Mouse (Mus musculus): ENCODE results near the gene Nfatc2. TPM values are rescaled to one million over a fixed set of nuclear protein-coding genes. Genes with fewer than 3 reads are reported as not detected.

The Nfatc2 gene
- polyA plus RNA-seq, 1 experiment from 2014 or later, result 2.0 TPM

DNA sequence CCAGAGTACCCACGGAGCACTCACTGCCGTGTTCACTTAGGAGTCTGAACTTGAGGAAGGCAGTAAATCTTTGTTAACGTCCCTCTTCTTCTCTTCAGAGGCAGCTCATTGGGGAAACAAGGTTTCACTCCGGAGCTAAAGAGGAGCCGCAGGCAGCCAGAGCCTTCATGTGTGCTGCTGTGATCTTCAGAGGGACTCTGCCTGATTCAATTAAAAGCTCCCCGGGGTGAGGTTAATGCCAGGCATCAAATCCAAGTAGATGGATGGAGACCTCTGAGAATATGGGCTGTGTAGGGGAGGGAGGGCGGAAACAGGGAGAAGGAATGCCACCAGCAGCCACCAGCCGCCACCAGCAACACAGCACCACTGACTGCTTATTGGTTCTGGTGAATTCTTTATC is 157.3 kb downstream of the Nfatc2 start:
- Histone ChIP-seq H3K36me3 (ENCODE audit: insufficient read depth, low read length) (no peaks in the 10 kb centered on the region), H3K27ac (no peak overlapping the region), H3K27me3 (ENCODE audit: insufficient read depth, low read length) (no peaks in the 10 kb centered on the region), H3K4me2 (ENCODE audit: low read length) (no peak overlapping the region), H3K9ac (ENCODE audit: low read depth, low read length) (no peak overlapping the region), H3K4me1 (replicated peaks; ENCODE audit: insufficient read depth, low read length) (no peaks in the 10 kb centered on the region), H3K9me3 (replicated peaks; ENCODE audit: low read length) (no peaks in the 10 kb centered on the region), H3K4me3 (replicated peaks; ENCODE audit: low read depth, low read length) (no peak overlapping the region)
- ATAC-seq (replicated peaks; ENCODE audit: low FRiP score, low read depth) (no peak), DNase-seq (ENCODE audit: low spot score) (no peak)
- 23% methylated on average over 8 of the region's 8 CpGs for WGBS
- no peak for TF ChIP-seq CTCF (IDR thresholded peaks at IDR 0.05; ENCODE audit: low read depth)

DNA sequence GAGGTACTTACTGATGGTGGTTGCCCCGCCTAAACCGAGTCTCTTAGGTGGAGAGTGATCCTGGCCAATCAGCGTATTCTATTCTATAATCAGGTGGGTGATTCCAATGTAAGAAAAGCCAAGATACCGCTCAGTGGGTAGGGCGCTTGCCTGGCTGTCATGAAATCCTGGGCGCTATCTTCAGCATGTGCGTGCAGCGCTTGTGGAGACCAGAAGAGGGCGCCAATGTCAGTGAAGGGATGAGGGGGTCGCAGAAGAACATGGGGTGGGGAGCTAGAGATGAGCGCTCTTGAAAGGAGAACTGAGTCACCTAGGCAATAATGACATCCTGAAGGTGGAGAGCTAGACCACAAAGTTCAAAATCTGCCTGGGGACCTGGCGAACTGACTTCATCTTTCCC is 160.0 kb downstream of the Nfatc2 start:
- no peaks in the 10 kb centered on the region for H3K27me3 ChIP-seq (ENCODE audit: insufficient read depth, low read length)
- no peak overlapping the region for H3K27ac ChIP-seq
- H3K36me3 ChIP-seq (ENCODE audit: insufficient read depth, low read length), result no peaks in the 10 kb centered on the region
- no peaks in the 10 kb centered on the region for H3K4me1 ChIP-seq (replicated peaks; ENCODE audit: insufficient read depth, low read length)
- TF ChIP-seq CTCF (IDR thresholded peaks at IDR 0.05; ENCODE audit: low read depth), result peak; percentile 27; the same call in 1 of the 2 replicates
- no peaks in the 10 kb centered on the region for H3K9me3 ChIP-seq (replicated peaks; ENCODE audit: low read length)
- no peak for DNase-seq (ENCODE audit: low spot score)
- no peak overlapping the region for H3K4me2 ChIP-seq (ENCODE audit: low read length)
- H3K4me3 ChIP-seq (replicated peaks; ENCODE audit: low read depth, low read length), result no peak overlapping the region
- H3K9ac ChIP-seq (ENCODE audit: low read depth, low read length), result no peak overlapping the region
- 90% methylated on average over 12 of the region's 12 CpGs for WGBS
- no peak for ATAC-seq (replicated peaks; ENCODE audit: low FRiP score, low read depth)

DNA sequence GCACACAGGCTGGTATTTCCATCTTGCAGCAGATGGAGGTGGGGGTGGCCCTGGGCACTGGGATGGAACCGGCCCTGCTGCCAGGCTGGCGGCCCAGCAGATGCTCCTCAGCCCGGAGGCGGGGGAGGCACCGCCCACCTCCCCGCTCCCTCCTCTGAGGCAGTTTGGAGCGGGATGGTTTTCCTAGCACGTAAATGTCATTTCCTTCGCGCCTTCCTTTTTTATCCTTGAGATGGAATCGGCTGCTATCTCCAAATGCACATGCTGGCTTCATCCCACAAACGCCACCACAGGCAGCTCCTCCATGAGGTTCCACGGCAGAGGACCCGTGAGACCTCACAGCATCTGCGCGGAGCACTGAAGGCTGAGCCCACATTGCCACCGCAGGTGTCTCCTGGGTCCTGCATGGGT is 160.5 kb downstream of the Nfatc2 start:
- H3K36me3 ChIP-seq (ENCODE audit: insufficient read depth, low read length), result no peaks in the 10 kb centered on the region
- no peak overlapping the region for H3K9ac ChIP-seq (ENCODE audit: low read depth, low read length)
- no peak overlapping the region for H3K27ac ChIP-seq
- ATAC-seq (replicated peaks; ENCODE audit: low FRiP score, low read depth), result peak; percentile 63
- H3K4me3 ChIP-seq (replicated peaks; ENCODE audit: low read depth, low read length), result no peak overlapping the region
- no peaks in the 10 kb centered on the region for H3K4me1 ChIP-seq (replicated peaks; ENCODE audit: insufficient read depth, low read length)
- peak; percentile 66 for DNase-seq (ENCODE audit: low spot score)
- no peak for TF ChIP-seq CTCF (IDR thresholded peaks at IDR 0.05; ENCODE audit: low read depth)
- no peak overlapping the region for H3K4me2 ChIP-seq (ENCODE audit: low read length)
- WGBS, result 62% methylated on average over 17 of the region's 17 CpGs
- no peaks in the 10 kb centered on the region for H3K27me3 ChIP-seq (ENCODE audit: insufficient read depth, low read length)
- no peaks in the 10 kb centered on the region for H3K9me3 ChIP-seq (replicated peaks; ENCODE audit: low read length)

DNA sequence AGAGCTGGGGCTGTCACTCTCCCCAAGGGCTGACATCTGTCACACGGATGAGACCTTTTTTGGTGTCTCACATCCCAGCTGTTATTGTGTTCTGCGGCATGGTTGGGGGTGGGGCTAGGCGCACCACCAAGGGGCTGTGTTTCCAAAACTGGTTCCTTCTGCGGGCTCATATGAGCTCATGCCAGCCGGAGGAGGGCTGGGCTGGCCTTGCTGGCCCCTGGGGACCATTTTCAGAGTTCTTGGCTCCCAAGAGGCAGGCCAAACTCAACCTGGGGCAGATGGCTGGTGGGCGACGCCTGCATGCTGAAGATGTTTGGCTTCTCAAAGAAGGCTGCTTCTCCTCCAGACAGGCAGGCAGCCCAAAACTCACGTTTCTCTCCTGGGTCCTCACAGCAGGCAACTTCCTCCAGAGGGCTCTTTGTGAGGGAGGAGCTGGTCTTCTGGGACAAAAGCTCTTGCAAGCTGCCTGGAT is 162.4 kb downstream of the Nfatc2 start:
- 0 out of 2 replicates have a peak, but pooled peaks have one; percentile 2 for ATAC-seq (replicated peaks; ENCODE audit: low FRiP score, low read depth)
- Histone ChIP-seq H3K27me3 (ENCODE audit: insufficient read depth, low read length) (no peaks in the 10 kb centered on the region), H3K4me2 (ENCODE audit: low read length) (no peak overlapping the region), H3K4me3 (replicated peaks; ENCODE audit: low read depth, low read length) (no peak overlapping the region), H3K4me1 (replicated peaks; ENCODE audit: insufficient read depth, low read length) (no peaks in the 10 kb centered on the region; the same call in 1 of the 2 replicates), H3K9me3 (replicated peaks; ENCODE audit: low read length) (no peaks in the 10 kb centered on the region), H3K9ac (ENCODE audit: low read depth, low read length) (no peak overlapping the region), H3K36me3 (ENCODE audit: insufficient read depth, low read length) (no peaks in the 10 kb centered on the region), H3K27ac (no peak overlapping the region)
- WGBS, result 62% methylated on average over 8 of the region's 8 CpGs
- TF ChIP-seq CTCF (IDR thresholded peaks at IDR 0.05; ENCODE audit: low read depth), result no peak
- DNase-seq (ENCODE audit: low spot score), result no peak

DNA sequence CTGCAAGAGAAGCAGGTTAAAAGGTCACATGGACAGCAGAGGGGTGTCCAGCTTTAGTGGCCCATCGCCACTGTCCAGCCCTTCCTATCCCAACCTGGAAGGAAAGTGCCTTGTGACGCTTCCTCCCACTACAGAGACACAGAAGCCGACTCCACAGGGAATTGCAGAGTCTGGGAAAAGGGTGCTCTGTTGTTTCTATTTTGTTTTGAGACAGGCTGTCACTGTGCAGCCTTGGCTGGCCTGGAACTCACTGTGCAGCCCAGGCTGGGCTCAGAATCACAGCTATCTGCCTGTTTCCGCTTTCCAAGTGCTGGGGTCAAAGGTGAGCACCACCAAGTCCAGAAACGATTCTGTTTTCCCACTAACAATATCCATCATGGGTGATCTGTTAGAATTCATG is 167.3 kb downstream of the Nfatc2 start:
- no peaks in the 10 kb centered on the region; the same call in 1 of the 2 replicates for H3K4me1 ChIP-seq (replicated peaks; ENCODE audit: insufficient read depth, low read length)
- WGBS, result 52% methylated on average over 5 of the region's 5 CpGs
- no peak overlapping the region for H3K4me2 ChIP-seq (ENCODE audit: low read length)
- H3K27me3 ChIP-seq (ENCODE audit: insufficient read depth, low read length), result no peaks in the 10 kb centered on the region
- no peak for TF ChIP-seq CTCF (IDR thresholded peaks at IDR 0.05; ENCODE audit: low read depth)
- no peak for ATAC-seq (replicated peaks; ENCODE audit: low FRiP score, low read depth)
- H3K27ac ChIP-seq, result peak overlapping the region; percentile 13; the same call in 1 of the 2 replicates
- H3K9ac ChIP-seq (ENCODE audit: low read depth, low read length), result no peak overlapping the region
- no peak for DNase-seq (ENCODE audit: low spot score)
- H3K36me3 ChIP-seq (ENCODE audit: insufficient read depth, low read length), result no peaks in the 10 kb centered on the region
- H3K9me3 ChIP-seq (replicated peaks; ENCODE audit: low read length), result no peaks in the 10 kb centered on the region
- no peak overlapping the region for H3K4me3 ChIP-seq (replicated peaks; ENCODE audit: low read depth, low read length)

DNA sequence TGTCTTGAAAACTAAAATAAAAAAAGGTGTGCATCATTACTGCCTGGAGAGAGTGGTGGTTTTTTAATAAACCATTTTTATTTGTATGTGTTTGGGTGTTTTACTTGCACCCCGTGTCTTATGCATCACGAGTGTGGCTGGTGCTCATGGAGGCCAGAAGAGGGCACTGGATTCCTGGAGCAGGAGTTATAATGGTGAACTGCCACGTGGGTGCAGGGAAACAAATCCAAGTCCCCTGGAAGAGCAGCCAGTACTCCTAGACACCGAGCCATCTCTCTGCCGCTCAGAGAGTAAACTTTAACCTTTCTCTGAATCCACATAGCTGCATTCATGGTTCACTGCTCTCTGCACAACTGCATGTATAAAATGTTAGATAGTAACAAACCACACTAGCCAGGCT is 168.1 kb downstream of the Nfatc2 start:
- H3K4me3 ChIP-seq (replicated peaks; ENCODE audit: low read depth, low read length), result no peak overlapping the region
- H3K27ac ChIP-seq, result no peak overlapping the region
- TF ChIP-seq CTCF (IDR thresholded peaks at IDR 0.05; ENCODE audit: low read depth), result peak; percentile 43
- H3K9ac ChIP-seq (ENCODE audit: low read depth, low read length), result no peak overlapping the region
- DNase-seq (ENCODE audit: low spot score), result no peak
- no peaks in the 10 kb centered on the region for H3K9me3 ChIP-seq (replicated peaks; ENCODE audit: low read length)
- H3K36me3 ChIP-seq (ENCODE audit: insufficient read depth, low read length), result no peaks in the 10 kb centered on the region
- ATAC-seq (replicated peaks; ENCODE audit: low FRiP score, low read depth), result no peak; the same call in 1 of the 2 replicates
- WGBS, result 44% methylated on average over 5 of the region's 5 CpGs
- no peak overlapping the region for H3K4me2 ChIP-seq (ENCODE audit: low read length)
- no peaks in the 10 kb centered on the region; the same call in 1 of the 2 replicates for H3K4me1 ChIP-seq (replicated peaks; ENCODE audit: insufficient read depth, low read length)
- H3K27me3 ChIP-seq (ENCODE audit: insufficient read depth, low read length), result no peaks in the 10 kb centered on the region

DNA sequence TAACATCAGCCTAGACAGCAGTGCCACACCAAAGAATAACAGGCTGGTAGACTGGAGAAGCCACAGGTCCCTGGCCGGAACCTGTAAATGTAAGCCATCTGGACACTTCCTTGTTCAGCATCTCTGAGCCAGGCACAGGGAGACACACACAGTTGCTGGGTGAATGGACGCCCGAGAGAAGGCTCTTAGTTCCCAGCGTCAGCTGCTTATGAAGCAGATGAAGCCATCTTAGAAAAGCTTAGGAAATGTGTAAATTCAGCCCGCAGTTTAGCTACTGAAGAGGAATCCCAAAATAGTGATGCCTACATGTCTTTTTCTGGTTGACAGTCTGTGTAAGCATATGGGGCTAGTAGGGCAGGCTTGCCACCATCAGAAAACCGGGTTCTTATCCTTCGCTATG is 169.1 kb downstream of the Nfatc2 start:
- Histone ChIP-seq H3K4me2 (ENCODE audit: low read length) (no peak overlapping the region), H3K9me3 (replicated peaks; ENCODE audit: low read length) (no peaks in the 10 kb centered on the region), H3K27me3 (ENCODE audit: insufficient read depth, low read length) (no peaks in the 10 kb centered on the region), H3K9ac (ENCODE audit: low read depth, low read length) (no peak overlapping the region), H3K27ac (no peak overlapping the region), H3K36me3 (ENCODE audit: insufficient read depth, low read length) (no peaks in the 10 kb centered on the region), H3K4me3 (replicated peaks; ENCODE audit: low read depth, low read length) (no peak overlapping the region), H3K4me1 (replicated peaks; ENCODE audit: insufficient read depth, low read length) (no peaks in the 10 kb centered on the region; the same call in 1 of the 2 replicates)
- DNase-seq (ENCODE audit: low spot score) (no peak), ATAC-seq (replicated peaks; ENCODE audit: low FRiP score, low read depth) (no peak)
- no peak for TF ChIP-seq CTCF (IDR thresholded peaks at IDR 0.05; ENCODE audit: low read depth)
- WGBS, result 94% methylated on average over 7 of the region's 7 CpGs

All from kidney, postnatal 0 days (tissue).